Mouse (Mus musculus) olfactory bulb, adult 2 months (tissue): Measurements from ENCODE around the gene Triobp.
"Not testable (repeated sequence)": the region's sequence is repeated elsewhere in the genome, so short reads cannot be mapped to it uniquely, and the experiment has no call there.

ENCODE experiments used
- CTCF ChIP-seq: fragments of 200-500 bp; IDR thresholded peaks from 2 replicates; pipeline ENCODE4 v1.5.1; 2012; ENCODE audit warnings: low read depth, mild to moderate bottlenecking, low read length, moderate library complexity; ENCODE audit not compliant: insufficient read depth
- POLR2A ChIP-seq: fragments of 200-500 bp; IDR thresholded peaks from 2 replicates; pipeline ENCODE4 v1.6.1; 2012; ENCODE audit warnings: mild to moderate bottlenecking, low read depth, low read length, moderate library complexity; ENCODE audit not compliant: insufficient read depth

DNA sequence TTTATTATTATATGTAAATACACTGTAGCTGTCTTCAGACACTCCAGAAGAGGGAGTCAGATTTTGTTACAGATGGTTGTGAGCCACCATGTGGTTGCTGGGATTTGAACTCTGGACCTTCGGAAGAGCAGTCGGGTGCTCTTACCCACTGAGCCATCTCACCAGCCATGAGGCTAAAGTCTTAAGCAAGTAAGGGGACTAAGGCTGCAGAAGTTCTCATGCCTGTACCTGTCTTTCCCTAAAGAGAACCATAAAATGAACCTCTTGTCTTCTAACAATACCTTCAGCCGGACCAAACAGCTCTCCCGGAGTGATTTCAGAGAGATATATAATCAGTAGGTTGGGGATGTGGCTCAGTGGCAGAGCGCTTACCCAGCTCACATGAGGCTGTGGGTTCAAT, 84.4 kb downstream of the Triobp start:
- TF ChIP-seq CTCF, POLR2A: not testable (repeated sequence)
